Mouse (Mus musculus) embryonic facial prominence, embryonic 15.5 days (tissue): ENCODE data around the gene Btbd19. TPM values are rescaled to one million over a fixed set of nuclear protein-coding genes. Genes with fewer than 3 reads are reported as not detected.

ENCODE experiments used
- ATAC-seq: fragments of 200-750 bp; cut with Nextera tagmentation; 2 replicates; pipeline ENCODE4 v1.8.0; 2017; ENCODE audit warnings: low read depth, moderate TSS enrichment; ENCODE audit not compliant: insufficient number of reproducible peaks, low FRiP score, low TSS enrichment
- H3K27ac ChIP-seq: fragments of 300-500 bp; sonication (generic); replicated peaks from 2 replicates; pipeline ENCODE4 v1.5.1; 2015; ENCODE audit warnings: mild to moderate bottlenecking, inconsistent platforms
- H3K27me3 ChIP-seq: fragments of 300-500 bp; sonication (generic); 2 replicates; pipeline ENCODE4 v1.6.1; 2015; ENCODE audit warnings: inconsistent platforms
- H3K36me3 ChIP-seq: fragments of 300-500 bp; sonication (generic); 2 replicates; pipeline ENCODE4 v1.6.1; 2015; ENCODE audit warnings: mild to moderate bottlenecking, inconsistent platforms
- H3K4me1 ChIP-seq: fragments of 300-500 bp; sonication (generic); 2 replicates; pipeline ENCODE4 v1.6.1; 2015; ENCODE audit warnings: inconsistent platforms
- H3K4me2 ChIP-seq: fragments of 300-500 bp; sonication (generic); replicated peaks from 2 replicates; pipeline ENCODE4 v1.6.1; 2015; ENCODE audit warnings: mild to moderate bottlenecking, inconsistent platforms
- H3K4me3 ChIP-seq: fragments of 300-500 bp; sonication (generic); replicated peaks from 2 replicates; pipeline ENCODE4 v1.5.1; 2015; ENCODE audit warnings: mild to moderate bottlenecking, inconsistent platforms
- H3K9ac ChIP-seq: fragments of 300-500 bp; sonication (generic); 2 replicates; pipeline ENCODE4 v1.6.1; 2015; ENCODE audit warnings: inconsistent platforms
- H3K9me3 ChIP-seq: fragments of 300-500 bp; sonication (generic); replicated peaks from 2 replicates; pipeline ENCODE4 v1.6.1; 2016; ENCODE audit warnings: inconsistent platforms
- WGBS: fragments of 180-500 bp; shearing (Covaris S2); methylation state at CpG from one replicate; pipeline ENCODE4 v1.1.7; 2015; 5-methylcytosine and 5-hydroxymethylcytosine counted together
- polyA plus RNA-seq: library from polyadenylated mRNA; unstranded; fragments of >200 nt; fragmentation: Nextera tagmentation; extraction: Ambion mirVana; gene quantifications from 2 replicates; pipeline ENCODE4 v1.2.1, GENCODE M21; 2015

Btbd19 gene
- polyA plus RNA-seq: 13.2 and 13.5 TPM in 2 replicates

DNA sequence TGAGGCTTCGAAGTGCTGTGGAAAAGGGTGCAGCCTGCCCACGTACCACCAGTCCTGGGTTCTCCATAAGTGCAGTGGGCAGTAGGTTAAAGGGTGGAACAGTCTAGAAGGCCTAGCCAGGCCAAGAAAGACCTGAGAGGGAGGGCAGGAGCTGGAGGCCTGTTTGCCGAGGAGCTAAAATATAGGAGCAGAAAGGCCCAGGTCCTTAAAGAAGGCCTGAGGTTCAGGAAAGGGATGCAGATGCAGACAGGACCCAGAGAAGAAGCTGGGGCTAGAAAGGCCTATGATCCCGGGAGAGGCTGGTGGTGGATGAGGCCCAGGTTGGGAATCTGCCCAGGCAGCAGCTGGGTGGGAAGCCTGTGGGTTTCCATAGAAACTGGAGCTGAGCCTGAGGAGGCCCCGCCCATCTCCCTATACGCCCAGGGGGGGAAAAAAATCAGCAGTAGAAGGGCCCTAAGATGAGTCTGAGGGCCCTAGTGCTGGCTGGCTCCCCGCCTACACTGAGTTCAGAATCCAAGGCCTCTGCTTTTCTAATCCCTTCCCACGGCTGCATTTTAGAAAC is at the start of gene Btbd19:
Btbd19 (minus strand) TSS at position 378 of the 562 bp plus-strand sequence.
- H3K4me1 ChIP-seq: peaks cover 40% of the 10 kb centered on the region
- H3K4me3 ChIP-seq: no peak within 1 kb of the TSS
- H3K36me3 ChIP-seq: peaks cover 20% of the 10 kb centered on the region; the same call in 1 of the 2 replicates
- WGBS: 25% methylated on average over 8 of the region's 8 CpGs
- 0 out of 2 replicates have a peak within 1 kb of the TSS, but pooled peaks have one; percentile 24 for H3K9ac ChIP-seq
- H3K27ac ChIP-seq: peak within 1 kb of the TSS; percentile 87
- peak; percentile 44 for ATAC-seq
- H3K4me2 ChIP-seq: peak within 1 kb of the TSS; percentile 21
- no peaks in the 10 kb centered on the region for H3K9me3 ChIP-seq
- no peaks in the 10 kb centered on the region for H3K27me3 ChIP-seq

DNA sequence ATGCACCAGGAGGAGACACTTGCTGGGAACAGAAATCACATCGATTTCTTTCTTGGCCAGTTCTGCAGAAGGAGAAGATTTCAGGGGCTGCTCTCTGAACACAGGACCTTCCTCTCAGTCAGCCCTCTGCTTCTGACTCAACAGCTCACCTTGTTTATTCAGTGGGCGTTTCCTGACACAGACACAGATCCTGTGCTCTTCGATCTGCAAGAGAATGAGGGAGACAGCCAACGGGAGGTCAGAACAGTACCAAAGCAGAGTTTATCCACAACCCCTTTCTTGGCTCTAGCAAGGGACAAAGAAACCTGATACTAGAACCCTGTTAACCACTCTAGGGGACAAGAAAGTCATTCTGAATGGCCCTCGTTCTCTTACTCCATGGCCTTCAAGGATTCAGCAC is 44.4 kb upstream of the Btbd19 start:
- Histone ChIP-seq H3K4me1 (no peaks in the 10 kb centered on the region), H3K9ac (no peak overlapping the region), H3K27ac (no peak overlapping the region), H3K36me3 (peaks cover 92% of the 10 kb centered on the region), H3K4me2 (no peak overlapping the region), H3K27me3 (no peaks in the 10 kb centered on the region), H3K4me3 (no peak overlapping the region), H3K9me3 (no peaks in the 10 kb centered on the region)
- WGBS: 87% methylated on average over 5 of the region's 5 CpGs
- no peak for ATAC-seq

DNA sequence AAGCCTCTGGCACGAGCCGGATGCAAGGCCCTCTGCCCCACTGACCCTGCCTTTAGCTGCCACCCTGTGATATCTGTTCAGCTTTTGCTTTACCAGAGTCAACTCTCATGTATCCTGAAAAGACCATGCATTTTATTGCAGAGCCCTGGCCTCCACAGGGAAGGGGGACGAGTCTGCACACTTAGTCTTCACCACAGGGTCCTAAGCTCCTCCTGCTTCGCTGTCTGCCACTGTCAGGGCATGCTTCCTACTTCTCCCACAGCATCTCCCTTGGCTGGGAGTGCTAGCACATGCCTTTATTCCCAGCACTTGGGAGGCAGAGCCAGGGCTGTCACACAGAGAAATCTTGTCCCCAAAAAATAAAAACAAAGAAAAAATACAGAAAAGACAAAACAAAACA is 35.7 kb upstream of the Btbd19 start:
- Histone ChIP-seq H3K4me1 (no peaks in the 10 kb centered on the region), H3K9me3 (no peaks in the 10 kb centered on the region), H3K27ac (no peak overlapping the region), H3K27me3 (no peaks in the 10 kb centered on the region), H3K9ac (no peak overlapping the region), H3K4me2 (no peak overlapping the region), H3K4me3 (no peak overlapping the region), H3K36me3 (peaks cover 56% of the 10 kb centered on the region)
- WGBS: 71% methylated on average over 4 of the region's 4 CpGs
- no peak for ATAC-seq

DNA sequence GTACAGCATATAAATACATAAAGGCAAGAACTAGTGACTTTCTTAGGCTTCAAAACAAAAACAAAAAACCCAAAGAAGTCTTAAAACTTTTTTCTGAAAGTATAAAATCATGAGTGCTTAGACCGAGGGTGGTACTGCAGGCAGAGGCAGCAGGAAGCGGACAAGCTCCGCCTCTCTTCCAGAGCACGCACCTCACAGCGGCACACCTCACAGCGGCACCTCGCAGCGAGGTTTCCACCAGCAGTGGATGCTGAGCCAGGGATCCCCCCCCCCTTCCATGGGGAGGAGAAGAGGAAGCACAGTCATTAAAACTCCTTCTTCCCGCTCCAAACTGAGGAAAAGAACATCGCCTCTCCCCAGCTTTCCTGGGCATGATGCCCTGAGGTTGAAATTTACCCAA is 34.1 kb upstream of the Btbd19 start:
- no peak overlapping the region for H3K27ac ChIP-seq
- H3K4me2 ChIP-seq: no peak overlapping the region
- H3K9me3 ChIP-seq: no peaks in the 10 kb centered on the region
- no peak overlapping the region for H3K4me3 ChIP-seq
- peaks cover 41% of the 10 kb centered on the region for H3K36me3 ChIP-seq
- no peak for ATAC-seq
- 0 out of 2 replicates have a peak, but pooled peaks cover 3% of the 10 kb centered on the region for H3K4me1 ChIP-seq
- WGBS: 64% methylated on average over 10 of the region's 10 CpGs
- no peak overlapping the region for H3K9ac ChIP-seq
- no peaks in the 10 kb centered on the region for H3K27me3 ChIP-seq

DNA sequence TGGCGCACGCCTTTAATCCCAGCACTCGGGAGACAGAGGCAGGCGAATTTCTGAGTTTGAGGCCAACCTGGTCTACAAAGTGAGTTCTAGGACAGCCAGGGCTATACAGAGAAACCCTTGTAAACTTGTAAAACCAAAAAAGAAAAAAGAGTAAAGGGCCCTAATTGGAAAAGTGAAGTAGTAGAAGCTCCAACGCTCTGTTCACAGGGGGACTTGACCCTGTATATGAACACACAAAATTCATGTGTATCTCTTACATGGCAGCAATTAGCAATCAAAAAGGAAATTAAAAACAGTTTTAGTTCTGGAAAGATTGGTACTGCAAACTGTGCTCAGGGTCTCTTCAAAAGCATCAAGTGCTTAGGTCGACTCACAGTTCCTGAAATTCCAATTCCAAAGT is 30.8 kb upstream of the Btbd19 start:
- H3K27me3 ChIP-seq: no peaks in the 10 kb centered on the region
- peak overlapping the region; percentile 96 for H3K27ac ChIP-seq
- peaks cover 21% of the 10 kb centered on the region for H3K4me1 ChIP-seq
- H3K4me3 ChIP-seq: peak overlapping the region; percentile 83
- no peak overlapping the region; the same call in 1 of the 2 replicates for H3K9ac ChIP-seq
- H3K4me2 ChIP-seq: peak overlapping the region; percentile 79
- peaks cover 38% of the 10 kb centered on the region for H3K36me3 ChIP-seq
- H3K9me3 ChIP-seq: no peaks in the 10 kb centered on the region
- ATAC-seq: no peak
- WGBS: 26% methylated on average over 6 of the region's 6 CpGs

DNA sequence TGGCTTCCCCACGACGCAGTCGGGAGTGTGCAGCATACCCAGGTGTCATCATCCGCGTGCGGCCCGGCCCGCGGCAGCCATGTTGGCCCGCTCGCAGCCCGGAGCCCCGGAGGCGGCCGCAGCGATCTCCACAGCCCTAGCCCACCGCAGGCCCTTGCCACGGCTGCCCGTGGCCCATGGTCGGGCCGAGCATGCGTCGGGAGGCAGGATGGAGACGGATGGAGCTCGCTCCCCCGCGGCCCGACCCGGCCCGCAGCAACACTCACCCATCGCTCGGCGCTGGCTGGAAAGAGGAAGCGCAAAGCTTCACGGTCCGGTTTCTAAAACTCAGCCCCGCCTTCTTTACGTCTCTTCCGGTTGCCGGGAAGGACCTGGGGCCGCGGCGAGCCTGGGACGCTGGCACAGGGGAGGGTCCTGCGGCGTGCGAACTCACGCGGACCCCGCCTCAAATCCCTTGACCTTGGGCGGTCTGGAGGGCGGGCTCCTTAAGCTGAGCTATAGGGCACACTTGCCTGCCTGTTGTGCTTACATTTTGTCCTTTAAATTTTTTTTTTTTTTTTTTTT is 30.3 kb upstream of the Btbd19 start, which contains the start of gene Rps8:
Rps8 (minus strand) TSS at position 452 of the 564 bp plus-strand sequence.
- Histone ChIP-seq H3K4me1 (peaks cover 21% of the 10 kb centered on the region), H3K4me2 (peak within 1 kb of the TSS; percentile 79), H3K27ac (peak within 1 kb of the TSS; percentile 96), H3K4me3 (peak within 1 kb of the TSS; percentile 83), H3K27me3 (no peaks in the 10 kb centered on the region), H3K9ac (peak within 1 kb of the TSS; percentile 98), H3K36me3 (peaks cover 39% of the 10 kb centered on the region), H3K9me3 (no peaks in the 10 kb centered on the region)
- WGBS: under 1% methylated on average over 52 of the region's 52 CpGs
- ATAC-seq: peak; percentile 91

DNA sequence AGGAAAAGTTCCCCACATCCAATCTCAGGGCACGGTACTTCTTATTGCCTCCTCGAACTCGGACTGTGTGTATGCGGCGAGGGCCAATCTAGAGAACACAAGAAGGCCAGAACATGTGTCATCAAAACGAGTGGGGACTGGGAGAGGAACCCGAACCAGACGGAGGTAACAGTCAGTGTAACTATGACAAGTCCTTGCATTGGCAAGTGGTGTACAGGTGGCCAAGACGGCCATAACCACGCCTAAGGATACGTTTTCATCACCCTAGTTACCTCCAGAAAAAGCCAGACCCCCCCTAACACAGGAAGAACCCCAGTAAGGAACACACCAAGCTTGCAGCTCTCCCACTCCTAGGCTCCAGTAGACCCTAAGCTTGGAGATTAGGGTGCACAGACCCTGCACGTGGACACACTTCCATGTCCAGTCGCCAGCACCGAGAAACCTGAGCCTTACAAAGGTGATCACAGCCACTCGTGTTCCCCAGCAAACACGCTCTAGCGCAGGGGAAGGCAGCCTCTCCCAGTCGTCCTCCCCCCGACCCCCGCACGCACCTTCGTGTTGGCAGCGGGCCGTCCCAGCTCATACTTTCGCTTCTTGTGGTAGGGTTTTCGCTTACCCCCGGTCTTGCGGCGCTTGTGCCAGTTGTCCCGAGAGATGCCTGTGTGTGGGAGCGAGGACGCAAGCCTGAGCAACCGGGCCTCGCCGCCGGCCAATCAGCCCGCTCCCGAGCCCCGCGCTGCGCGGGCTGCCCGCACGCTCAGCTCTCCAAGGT is 29.7 kb upstream of the Btbd19 start:
- ATAC-seq: no peak
- Histone ChIP-seq H3K27ac (peak overlapping the region; percentile 96), H3K36me3 (peaks cover 43% of the 10 kb centered on the region)

DNA sequence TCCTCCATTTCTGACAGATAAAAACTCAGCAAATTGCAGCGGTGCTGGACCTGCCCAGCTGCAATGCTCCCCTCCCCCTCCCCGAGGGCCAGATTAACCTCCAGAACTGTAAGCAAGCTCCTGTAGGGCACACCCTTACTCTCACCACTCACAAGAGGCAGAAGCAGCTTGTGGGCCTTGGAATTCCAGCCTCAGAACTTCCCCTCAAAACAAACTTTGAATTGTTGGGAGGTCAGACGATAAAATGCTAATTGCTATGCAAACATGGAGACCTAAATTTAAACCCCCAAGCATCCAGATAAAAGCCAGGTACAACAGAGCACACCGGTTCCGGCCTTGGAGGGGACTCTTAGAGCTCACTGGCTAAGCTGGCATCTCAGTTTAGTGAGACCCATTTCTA is 27.2 kb upstream of the Btbd19 start:
- H3K4me2 ChIP-seq: no peak overlapping the region
- ATAC-seq: no peak
- H3K4me1 ChIP-seq: peaks cover 21% of the 10 kb centered on the region
- no peaks in the 10 kb centered on the region for H3K27me3 ChIP-seq
- peaks cover 55% of the 10 kb centered on the region for H3K36me3 ChIP-seq
- 70% methylated on average over 5 of the region's 5 CpGs for WGBS
- H3K4me3 ChIP-seq: no peak overlapping the region
- H3K9me3 ChIP-seq: no peaks in the 10 kb centered on the region
- H3K9ac ChIP-seq: no peak overlapping the region
- no peak overlapping the region for H3K27ac ChIP-seq

More for the DNA sequence above, 29.7 kb upstream of the Btbd19 start:
- H3K4me3 ChIP-seq: peak overlapping the region; percentile 83
- H3K9me3 ChIP-seq: no peaks in the 10 kb centered on the region
- peaks cover 21% of the 10 kb centered on the region for H3K4me1 ChIP-seq
- under 1% methylated on average over 44 of the region's 44 CpGs for WGBS
- peak overlapping the region; percentile 98 for H3K9ac ChIP-seq
- H3K4me2 ChIP-seq: peak overlapping the region; percentile 79
- no peaks in the 10 kb centered on the region for H3K27me3 ChIP-seq

DNA sequence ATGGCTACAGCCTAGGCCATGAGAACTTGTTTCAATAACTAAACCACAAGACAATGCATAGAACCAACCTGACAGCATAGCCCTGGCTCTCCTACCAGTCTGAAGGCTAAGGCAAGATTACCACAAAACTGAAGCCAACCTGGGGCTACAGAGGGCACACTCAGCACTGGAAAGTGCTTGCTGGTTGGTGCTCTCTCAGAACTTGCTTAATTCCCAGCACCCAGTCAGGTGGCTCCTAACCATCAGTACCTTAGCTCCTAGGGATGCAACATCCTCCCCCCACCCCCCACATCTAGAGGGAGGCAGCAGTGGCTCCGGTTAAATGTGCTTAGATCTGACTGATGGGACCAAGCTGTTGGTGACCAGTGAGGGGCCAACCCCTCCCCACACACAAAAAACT is 25.9 kb upstream of the Btbd19 start:
- no peak overlapping the region for H3K27ac ChIP-seq
- 64% methylated on average over 1 of the region's 1 CpGs for WGBS
- no peak overlapping the region for H3K4me3 ChIP-seq
- H3K4me2 ChIP-seq: no peak overlapping the region
- peaks cover 55% of the 10 kb centered on the region for H3K36me3 ChIP-seq
- H3K27me3 ChIP-seq: no peaks in the 10 kb centered on the region
- ATAC-seq: no peak
- H3K9ac ChIP-seq: no peak overlapping the region
- peaks cover 21% of the 10 kb centered on the region for H3K4me1 ChIP-seq
- no peaks in the 10 kb centered on the region for H3K9me3 ChIP-seq

DNA sequence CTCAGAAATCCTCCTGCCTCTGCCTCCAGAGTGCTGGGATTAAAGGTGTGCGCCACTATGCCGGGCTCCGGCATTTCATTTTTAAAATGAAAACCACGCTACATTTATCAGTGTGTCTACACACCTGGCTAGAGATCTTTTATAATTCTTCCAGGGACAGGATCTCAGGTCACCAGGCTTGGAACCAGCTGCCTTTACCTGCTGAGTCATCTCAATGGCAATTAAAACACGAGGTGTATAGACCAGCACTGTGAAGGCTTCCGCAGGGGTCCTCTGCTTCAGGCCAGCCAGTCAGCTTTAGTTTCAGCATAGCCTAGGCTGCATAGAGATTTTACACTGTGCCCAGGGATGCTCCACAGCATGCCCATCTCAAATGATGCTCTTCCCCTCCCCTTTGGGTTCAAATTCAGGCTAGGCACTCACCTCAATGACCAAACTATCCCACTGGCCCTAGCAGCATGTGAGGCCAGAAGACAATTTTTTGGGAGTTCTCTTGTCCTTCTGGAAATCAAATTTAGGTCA is 24.7 kb upstream of the Btbd19 start:
- H3K4me3 ChIP-seq: no peak overlapping the region
- H3K9ac ChIP-seq: no peak overlapping the region
- H3K27ac ChIP-seq: no peak overlapping the region
- no peaks in the 10 kb centered on the region for H3K27me3 ChIP-seq
- WGBS: 87% methylated on average over 6 of the region's 6 CpGs
- H3K4me2 ChIP-seq: no peak overlapping the region
- ATAC-seq: no peak
- H3K9me3 ChIP-seq: no peaks in the 10 kb centered on the region
- H3K4me1 ChIP-seq: peaks cover 21% of the 10 kb centered on the region
- peaks cover 55% of the 10 kb centered on the region for H3K36me3 ChIP-seq
